Mouse (Mus musculus) liver, postnatal 0 days (tissue): ENCODE measurements around the gene Nyap2. TPM values are rescaled to one million over a fixed set of nuclear protein-coding genes. Genes with fewer than 3 reads are reported as not detected.
"Not testable (repeated sequence)": the region's sequence is repeated elsewhere in the genome, so short reads cannot be mapped to it uniquely, and the experiment has no call there.

Source experiments
- ATAC-seq: fragments of 200-750 bp; cut with Nextera tagmentation; 2 replicates; pipeline ENCODE4 v1.8.0; 2017; ENCODE audit warnings: mild to moderate bottlenecking, moderate library complexity
- DNase-seq: peaks from one replicate; pipeline ENCODE4 v3.0.0-alpha.2; 2016
- H3K27ac ChIP-seq: fragments of 300-500 bp; sonication (generic); 2 replicates; pipeline ENCODE4 v1.5.1; 2014; ENCODE audit warnings: antibody characterized with exemption, moderate library complexity, mild to moderate bottlenecking, low read depth
- H3K27me3 ChIP-seq: fragments of 300-500 bp; sonication (generic); 2 replicates; pipeline ENCODE4 v1.6.1; 2014; ENCODE audit warnings: low read length, control low read depth, mixed read lengths; ENCODE audit not compliant: insufficient read depth
- H3K36me3 ChIP-seq: fragments of 300-500 bp; sonication (generic); replicated peaks from 2 replicates; pipeline ENCODE4 v1.6.1; 2014; ENCODE audit warnings: mild to moderate bottlenecking, control low read depth, low read length, moderate library complexity, mixed read lengths; ENCODE audit not compliant: insufficient read depth
- H3K4me1 ChIP-seq: fragments of 300-500 bp; sonication (generic); 2 replicates; pipeline ENCODE4 v1.6.1; 2014; ENCODE audit warnings: antibody characterized with exemption, mild to moderate bottlenecking, control low read depth; ENCODE audit not compliant: insufficient read depth
- H3K4me2 ChIP-seq: fragments of 300-500 bp; sonication (generic); 2 replicates; pipeline ENCODE4 v1.6.1; 2014; ENCODE audit warnings: low read depth, mild to moderate bottlenecking, low read length, moderate library complexity, mixed read lengths
- H3K4me3 ChIP-seq: fragments of 300-500 bp; sonication (generic); 2 replicates; pipeline ENCODE4 v1.5.1; 2014; ENCODE audit warnings: low read depth, low read length
- H3K9ac ChIP-seq: fragments of 300-500 bp; sonication (generic); replicated peaks from 2 replicates; pipeline ENCODE4 v1.6.1; 2014; ENCODE audit warnings: mild to moderate bottlenecking, moderate library complexity
- H3K9me3 ChIP-seq: fragments of 300-500 bp; sonication (generic); 2 replicates; pipeline ENCODE4 v1.6.1; 2016; ENCODE audit warnings: mild to moderate bottlenecking, control low read depth, low read length, mixed read lengths
- CTCF ChIP-seq: sonication (generic); IDR thresholded peaks from 2 replicates; pipeline ENCODE4 v1.5.1; 2016; ENCODE audit warnings: antibody characterized with exemption, low read depth
- EP300 ChIP-seq: IDR thresholded peaks from 2 replicates; pipeline ENCODE4 v1.6.1; 2016; ENCODE audit warnings: antibody characterized with exemption, low read depth, mild to moderate bottlenecking
- WGBS: fragments of 180-500 bp; shearing (Covaris S2); extraction: QIAGEN DNeasy Blood & Tissue Kit; methylation state at CpG from one replicate; pipeline ENCODE4 v1.1.7; 2014; ENCODE audit not compliant: insufficient replicate concordance; 5-methylcytosine and 5-hydroxymethylcytosine counted together
- polyA plus RNA-seq: library from polyadenylated mRNA; unstranded; fragments of >200 nt; fragmentation: Nextera tagmentation; extraction: Ambion mirVana; gene quantifications from 2 replicates; pipeline ENCODE4 v1.2.1, GENCODE M21; 2015

Gene Nyap2
- polyA plus RNA-seq, 1 experiment from 2014 or later, result not detected

DNA sequence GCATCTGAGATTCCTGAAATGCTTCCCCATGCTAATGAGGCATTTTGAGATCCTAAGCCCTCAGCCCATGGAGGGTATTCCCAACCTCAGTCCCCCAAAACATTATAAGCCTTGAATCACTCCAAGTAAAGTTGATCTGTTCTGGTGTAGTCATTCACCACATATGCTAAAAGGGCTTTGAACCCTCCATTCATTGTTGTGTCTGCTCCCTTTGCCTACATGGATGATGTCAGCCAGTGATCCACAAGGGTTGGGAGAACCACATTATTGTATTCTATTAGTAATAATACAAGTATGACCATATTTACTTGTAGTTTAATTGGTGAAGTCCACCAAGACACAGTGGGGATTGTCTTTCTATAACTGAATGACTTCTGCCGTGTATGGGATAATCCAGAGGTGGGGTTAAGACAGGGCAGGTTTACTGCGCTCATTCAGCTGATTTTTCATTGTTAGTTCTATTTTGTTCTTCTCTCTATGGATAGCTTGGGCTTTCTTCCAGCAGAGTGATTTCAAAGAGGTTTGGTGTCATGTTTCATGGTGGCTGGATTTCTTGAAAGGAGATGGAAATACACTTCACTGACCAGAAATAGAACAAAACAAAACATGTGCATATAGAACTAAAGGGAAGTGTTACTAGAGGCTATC, 155.1 kb downstream of the Nyap2 start:
- H3K4me3 ChIP-seq, result no peak overlapping the region
- no peaks in the 10 kb centered on the region for H3K9me3 ChIP-seq
- H3K27me3 ChIP-seq, result no peaks in the 10 kb centered on the region
- WGBS, result 71% methylated on average over 2 of the region's 2 CpGs
- DNase-seq (no peak), ATAC-seq (no peak)
- H3K4me1 ChIP-seq, result no peaks in the 10 kb centered on the region
- TF ChIP-seq CTCF (no peak), EP300 (no peak)
- H3K27ac ChIP-seq, result no peak overlapping the region
- no peak overlapping the region for H3K9ac ChIP-seq
- no peak overlapping the region for H3K4me2 ChIP-seq
- no peaks in the 10 kb centered on the region for H3K36me3 ChIP-seq

GRCm38 (mm10) chr1:81232407-81232789, 155.6 kb downstream of the Nyap2 start:
- WGBS, result 76% methylated on average over 5 of the region's 5 CpGs
- not testable (repeated sequence) for H3K27me3 ChIP-seq, ATAC-seq, H3K4me1 ChIP-seq, H3K27ac ChIP-seq, H3K9ac ChIP-seq, H3K4me2 ChIP-seq, H3K4me3 ChIP-seq, H3K9me3 ChIP-seq, DNase-seq, H3K36me3 ChIP-seq

- Histone ChIP-seq H3K9ac (no peak overlapping the region), H3K9me3 (no peaks in the 10 kb centered on the region), H3K27ac (no peak overlapping the region), H3K27me3 (no peaks in the 10 kb centered on the region), H3K4me3 (no peak overlapping the region), H3K4me2 (no peak overlapping the region), H3K4me1 (no peaks in the 10 kb centered on the region), H3K36me3 (no peaks in the 10 kb centered on the region)
- 62% methylated on average over 3 of the region's 3 CpGs for WGBS
- TF ChIP-seq EP300, result no peak
- TF ChIP-seq CTCF, result no peak
- DNase-seq (no peak), ATAC-seq (no peak)
These were observed 171.9 kb downstream of the Nyap2 start for GRCm38 (mm10) chr1:81248447-81249205.

- ATAC-seq, result no peak
- 82% methylated on average over 11 of the region's 11 CpGs for WGBS
- no peak overlapping the region for H3K27ac ChIP-seq
These were observed 173.3 kb downstream of the Nyap2 start for GRCm38 (mm10) chr1:81250068-81250467.

DNA sequence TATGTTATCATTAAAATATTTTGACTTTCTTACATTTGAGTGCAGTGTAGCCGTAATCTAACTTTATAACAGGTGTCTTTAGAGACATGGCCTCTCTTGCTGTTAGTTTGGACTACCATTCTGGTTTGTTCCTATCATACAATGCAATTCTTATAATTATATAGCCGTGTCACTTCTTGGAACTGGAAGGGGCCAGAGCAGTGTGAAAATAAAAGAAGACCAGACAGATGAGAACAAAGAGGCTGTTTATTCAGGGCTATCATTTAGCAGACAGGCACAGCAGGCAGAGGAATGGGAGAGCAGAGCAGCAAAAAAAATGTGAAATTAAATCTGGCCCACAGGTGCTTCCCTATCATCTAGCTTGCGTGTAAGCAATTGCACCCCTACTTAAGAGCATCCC, 189.7 kb downstream of the Nyap2 start:
- Histone ChIP-seq H3K4me1 (no peaks in the 10 kb centered on the region), H3K9me3 (no peaks in the 10 kb centered on the region), H3K4me2 (no peak overlapping the region), H3K36me3 (no peaks in the 10 kb centered on the region), H3K27ac (no peak overlapping the region), H3K9ac (no peak overlapping the region), H3K4me3 (no peak overlapping the region), H3K27me3 (no peaks in the 10 kb centered on the region)
- ATAC-seq (no peak), DNase-seq (no peak)
- TF ChIP-seq EP300 (no peak), CTCF (no peak)
- 65% methylated on average over 3 of the region's 3 CpGs for WGBS

More at GRCm38 (mm10) chr1:81250068-81250467, 173.3 kb downstream of the Nyap2 start:
- Histone ChIP-seq H3K36me3 (no peaks in the 10 kb centered on the region), H3K27me3 (no peaks in the 10 kb centered on the region), H3K4me2 (no peak overlapping the region), H3K4me1 (no peaks in the 10 kb centered on the region), H3K9me3 (no peaks in the 10 kb centered on the region), H3K4me3 (no peak overlapping the region), H3K9ac (no peak overlapping the region)
- DNase-seq, result no peak
- TF ChIP-seq EP300 (no peak), CTCF (no peak)

DNA sequence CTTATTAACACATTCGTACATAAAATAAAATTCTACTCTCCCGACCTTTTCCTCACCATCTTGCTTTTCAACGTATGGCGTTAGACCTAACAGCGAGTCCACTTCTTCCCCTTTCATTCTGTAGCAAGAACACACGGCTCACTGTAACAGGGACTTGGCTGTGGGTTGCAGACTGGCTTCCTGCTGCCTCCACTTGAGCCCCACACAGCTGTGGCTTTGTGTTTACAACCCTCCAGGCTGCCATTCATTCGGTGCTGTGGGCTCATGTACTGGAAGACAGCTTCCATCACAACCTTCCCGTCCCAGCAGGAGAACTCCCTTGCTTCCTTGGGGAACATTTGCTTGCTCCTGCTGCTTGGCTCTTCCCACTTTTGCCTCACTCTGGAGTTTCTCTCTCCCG, 204.2 kb downstream of the Nyap2 start:
- WGBS, result 29% methylated on average over 9 of the region's 9 CpGs
- H3K36me3 ChIP-seq, result no peaks in the 10 kb centered on the region
- H3K27ac ChIP-seq, result no peak overlapping the region
- TF ChIP-seq CTCF, result no peak
- no peak for TF ChIP-seq EP300
- no peaks in the 10 kb centered on the region for H3K27me3 ChIP-seq
- ATAC-seq, result no peak
- H3K4me2 ChIP-seq, result no peak overlapping the region
- DNase-seq, result no peak
- H3K4me3 ChIP-seq, result no peak overlapping the region
- H3K4me1 ChIP-seq, result no peaks in the 10 kb centered on the region
- no peaks in the 10 kb centered on the region for H3K9me3 ChIP-seq
- no peak overlapping the region for H3K9ac ChIP-seq
